Mouse (Mus musculus): ENCODE measurements at regions not wholly inside any gene's neighbourhood (a gene's known extent, or its start where the extent isn't known, plus 50 kb on each side); places are given as distances from the start of the nearest gene placed in this dataset.

GRCm38 (mm10) chr7:75923951-75924467 is 75.9 kb downstream of the Klhl25 start:
- TF ChIP-seq POLR2A (IDR thresholded peaks at IDR 0.05; ENCODE audit: insufficient read depth, low read depth, low read length) (no peak), CTCF (IDR thresholded peaks at IDR 0.05; ENCODE audit: insufficient read depth, low read depth, low read length) (no peak)

Measured in olfactory bulb, adult 2 months (tissue).